Mouse (Mus musculus): ENCODE data around the gene Arhgap45.

GRCm38 (mm10) chr10:79974087-79974486 is 42.4 kb upstream of the Arhgap45 start:
- TF ChIP-seq CTCF (IDR thresholded peaks at IDR 0.05; ENCODE audit: insufficient read depth, low read length) (no peak), POLR2A (IDR thresholded peaks at IDR 0.05; ENCODE audit: borderline replicate concordance, extremely low read depth, low read depth, low read length) (no peak)

Measured in lung, adult 2 months (tissue).